Mouse (Mus musculus) left cerebral cortex, adult 2 months (tissue): Measurements from ENCODE around the gene Trim40. TPM values are rescaled to one million over a fixed set of nuclear protein-coding genes. Genes with fewer than 3 reads are reported as not detected.

ENCODE experiments used
- DNase-seq, 2 experiments: peaks; one replicate each; pipeline ENCODE4 v3.0.0; 2021 to 2022; ENCODE audit warnings: low spot score in 2 of 2, mixed read lengths in 1 of 2; ENCODE audit errors: extremely low spot score in 1 of 2
- H3K27ac ChIP-seq: fragments of 200-600 bp; 2 replicates; pipeline ENCODE4 v1.8.1; 2022
- H3K4me3 ChIP-seq: fragments of 200-600 bp; 2 replicates; pipeline ENCODE4 v1.8.1; 2022
- CTCF ChIP-seq: fragments of 200-600 bp; IDR thresholded peaks from 2 replicates; pipeline ENCODE4 v1.8.1; 2022; ENCODE audit warnings: antibody characterized with exemption, mild to moderate bottlenecking, moderate library complexity
- intact Hi-C: fragments of 180-260 bp; cut with DNase I; formaldehyde crosslinking; loops from one replicate; pipeline ENCODE4 v1.15.1; 2025
- total RNA-seq, 2 experiments: library from RNA; stranded (reverse); gene quantifications; 2 replicates each; pipeline ENCODE4 v1.2.3; 2021

Trim40 gene
- total RNA-seq, 2 experiments from 2014 or later: not detected

- intact Hi-C loops: loop anchor here (2.0 to 5.0 kb wide), 2 partner anchors 121 to 211 kb away; partner anchors contain the start of genes Znrd1 and Znrd1as
- peak; percentile 31 to 47 for DNase-seq
- peak; percentile 51 for TF ChIP-seq CTCF
- Histone ChIP-seq H3K4me3 (peak overlapping the region; percentile 84), H3K27ac (peak overlapping the region; percentile 85)
Observed at GRCm38 (mm10) chr17:36835591-36836426, 54.1 kb downstream of the Trim40 start.

- no peak overlapping the region for H3K4me3 ChIP-seq
- no peak for TF ChIP-seq CTCF
- DNase-seq: no peak
- intact Hi-C loops: no loop called here
- H3K27ac ChIP-seq: no peak overlapping the region
Observed at GRCm38 (mm10) chr17:36832694-36833093, 57.2 kb downstream of the Trim40 start.

Other genes starting within 250 kb of the Trim40 start
- gene H2-M9, start 247.5 kb downstream of the Trim40 start, total RNA-seq: not detected
- gene H2-M1, start 217.9 kb downstream of the Trim40 start, total RNA-seq: not detected
- not detected for gene H2-M10.5, start 117.2 kb downstream of the Trim40 start, total RNA-seq
- gene H2-M10.6, start 78.0 kb downstream of the Trim40 start, total RNA-seq: not detected
- 10 to 100 TPM; 18.6 to 22.7 TPM for gene Trim26, start 53.0 kb downstream of the Trim40 start, total RNA-seq
- gene Trim15, start 22.9 kb downstream of the Trim40 start, total RNA-seq: not detected
- not detected for gene Trim10, start 20.5 kb downstream of the Trim40 start, total RNA-seq
- gene Trim31, start 8.0 kb upstream of the Trim40 start, total RNA-seq: not detected
- 10 to 100 TPM in 1 of 2 experiments, 1 to 10 TPM in 1; 8.2 to 12.5 TPM for gene Rnf39, start 52.8 kb upstream of the Trim40 start, total RNA-seq
- gene Ppp1r11, start 61.6 kb upstream of the Trim40 start, total RNA-seq: 100 to 1,000 TPM; 132 to 146 TPM
- gene Znrd1, start 68.4 kb upstream of the Trim40 start, total RNA-seq: 10 to 100 TPM; 30.6 to 31.6 TPM
- gene Znrd1as, start 68.5 kb upstream of the Trim40 start, total RNA-seq: 1 to 10 TPM; 5.3 to 6.2 TPM
- gene 2410137M14Rik, start 91.1 kb upstream of the Trim40 start, total RNA-seq: not detected
- under 1 TPM; 0.61 to 0.75 TPM for gene H2-M5, start 99.4 kb upstream of the Trim40 start, total RNA-seq
- 10 to 100 TPM; 16.7 to 17.8 TPM for gene Zfp57, start 111.0 kb upstream of the Trim40 start, total RNA-seq
- 10 to 100 TPM; 29.1 to 29.2 TPM for gene Mog, start 133.3 kb upstream of the Trim40 start, total RNA-seq
- gene Gabbr1, start 155.8 kb upstream of the Trim40 start, total RNA-seq: 100 to 1,000 TPM; 687 to 720 TPM
- gene Olfr90, start 198.4 kb upstream of the Trim40 start, total RNA-seq: under 1 TPM in 1 of 2 experiments, not detected in 1; 0.12 TPM
- gene Olfr91, start 208.2 kb upstream of the Trim40 start, total RNA-seq: not detected
- gene Olfr92, start 230.0 kb upstream of the Trim40 start, total RNA-seq: not detected